Mouse (Mus musculus) brain, embryonic 14.5 days (tissue): Measurements from ENCODE around the gene Csnk1e.
A peak's percentile ranks its signal among the peaks of the same experiment; 100 is the strongest.

Experiments
- CTCF ChIP-seq: fragments of 200-500 bp; IDR thresholded peaks from 2 replicates; pipeline ENCODE4 v1.5.1; 2012; ENCODE audit warnings: inconsistent platforms, mild to moderate bottlenecking, moderate library complexity, borderline replicate concordance; ENCODE audit not compliant: insufficient read depth, insufficient read length; ENCODE audit errors: extremely low read depth
- POLR2A ChIP-seq: fragments of 200-500 bp; IDR thresholded peaks from 2 replicates; pipeline ENCODE4 v1.6.1; 2012; ENCODE audit warnings: mild to moderate bottlenecking, inconsistent platforms, borderline replicate concordance; ENCODE audit not compliant: poor library complexity, insufficient read depth, insufficient read length, severe bottlenecking; ENCODE audit errors: extremely low read depth

DNA sequence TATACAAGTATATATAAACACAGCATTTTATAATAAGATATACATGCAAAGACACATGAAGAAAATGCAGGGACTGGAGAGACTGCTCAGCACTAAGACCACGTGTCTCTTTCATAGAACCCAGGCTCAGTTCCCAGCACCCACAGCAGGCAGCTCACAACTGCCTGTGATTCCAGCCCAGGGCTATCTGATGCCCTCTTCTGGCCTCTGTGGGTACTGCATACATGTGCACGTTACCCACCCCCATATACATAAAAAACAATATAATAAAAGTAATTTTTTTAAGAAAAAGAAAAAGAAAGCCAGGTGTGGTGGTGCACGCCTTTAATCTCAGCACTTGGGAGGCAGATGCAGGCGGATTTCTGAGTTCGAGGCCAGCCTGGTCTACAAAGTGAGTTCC is 17.7 kb upstream of the Csnk1e start:
- TF ChIP-seq CTCF (0 out of 2 replicates have a peak, but pooled peaks have one; percentile 12), POLR2A (no peak)
